Mouse (Mus musculus) c-Kit-positive CD71-positive TER-119-positive erythroid progenitor cells, embryonic 14.5 days (primary cell): Measurements from ENCODE around the gene Kif5c.

Experiments used
- DNase-seq: peaks from one replicate; pipeline ENCODE4 v3.0.0-alpha.2; 2013; ENCODE audit warnings: low spot score

Kif5c gene

GRCm38 (mm10) chr2:49745094-49745781 is 126.1 kb downstream of the Kif5c start:
- no peak for DNase-seq

- DNase-seq = no peak
These were observed 127.8 kb downstream of the Kif5c start for GRCm38 (mm10) chr2:49746947-49747346.

- no peak for DNase-seq
These were observed 128.6 kb downstream of the Kif5c start for GRCm38 (mm10) chr2:49747670-49748069.

GRCm38 (mm10) chr2:49748628-49749342 is 129.7 kb downstream of the Kif5c start:
- DNase-seq = no peak

GRCm38 (mm10) chr2:49749730-49750576 is 130.9 kb downstream of the Kif5c start:
- DNase-seq = no peak

- DNase-seq = no peak
These were observed 132.6 kb downstream of the Kif5c start for GRCm38 (mm10) chr2:49751544-49752210.

- DNase-seq = no peak
These were observed 133.1 kb downstream of the Kif5c start for GRCm38 (mm10) chr2:49752211-49752607.

- DNase-seq = no peak
These were observed 134.0 kb downstream of the Kif5c start for GRCm38 (mm10) chr2:49753062-49753461.

GRCm38 (mm10) chr2:49755054-49755453 is 136.0 kb downstream of the Kif5c start:
- no peak for DNase-seq

GRCm38 (mm10) chr2:49757616-49758015 is 138.5 kb downstream of the Kif5c start:
- no peak for DNase-seq

GRCm38 (mm10) chr2:49764331-49764946 is 145.3 kb downstream of the Kif5c start:
- DNase-seq = peak; percentile 79

GRCm38 (mm10) chr2:49768916-49769315 is 149.8 kb downstream of the Kif5c start:
- no peak for DNase-seq

- no peak for DNase-seq
These were observed 151.3 kb downstream of the Kif5c start for GRCm38 (mm10) chr2:49770440-49770839.

- DNase-seq = no peak
These were observed 152.1 kb downstream of the Kif5c start for GRCm38 (mm10) chr2:49771172-49771571.

GRCm38 (mm10) chr2:49773194-49773931 is 154.3 kb downstream of the Kif5c start:
- DNase-seq = peak; percentile 74

- peak; percentile 41 for DNase-seq
These were observed 155.1 kb downstream of the Kif5c start for GRCm38 (mm10) chr2:49774180-49774579.

- DNase-seq = peak; percentile 22
These were observed 156.1 kb downstream of the Kif5c start for GRCm38 (mm10) chr2:49775187-49775586.

- DNase-seq = peak; percentile 47
These were observed 156.6 kb downstream of the Kif5c start for GRCm38 (mm10) chr2:49775735-49776134.

- no peak for DNase-seq
These were observed 157.3 kb downstream of the Kif5c start for GRCm38 (mm10) chr2:49776407-49776806.

GRCm38 (mm10) chr2:49787376-49788050 is 168.4 kb downstream of the Kif5c start, which contains the start of gene Lypd6b:
TSS of gene Lypd6b (plus strand) at chr2:49787688.
- no peak for DNase-seq
